Mouse (Mus musculus): ENCODE results near the gene Srp14. TPM values are rescaled to one million over a fixed set of nuclear protein-coding genes. Genes with fewer than 3 reads are reported as not detected.

Srp14 gene
- polyA plus RNA-seq, 1 experiment = 221 TPM

GRCm38 (mm10) chr2:118464450-118464849 lies 15.1 kb downstream of the Srp14 start:
- Histone ChIP-seq H3K27me3 (ENCODE audit: control insufficient read depth, insufficient read depth, low read length) (no peaks in the 10 kb centered on the region), H3K4me1 (ENCODE audit: control insufficient read depth, insufficient read depth, low read length) (no peaks in the 10 kb centered on the region), H3K4me3 (replicated peaks; ENCODE audit: insufficient read depth, low read depth, low read length) (no peak overlapping the region), H3K27ac (ENCODE audit: insufficient read depth, low read length) (no peak overlapping the region)
- no peak for DNase-seq
- 27% methylated on average over 3 of the region's 3 CpGs for WGBS
- no peak for TF ChIP-seq POLR2A (IDR thresholded peaks at IDR 0.05; ENCODE audit: borderline replicate concordance, insufficient read depth, low read length)
- no peak for TF ChIP-seq CTCF (IDR thresholded peaks at IDR 0.05; ENCODE audit: borderline replicate concordance, insufficient read depth, low read depth, low read length)

DNA sequence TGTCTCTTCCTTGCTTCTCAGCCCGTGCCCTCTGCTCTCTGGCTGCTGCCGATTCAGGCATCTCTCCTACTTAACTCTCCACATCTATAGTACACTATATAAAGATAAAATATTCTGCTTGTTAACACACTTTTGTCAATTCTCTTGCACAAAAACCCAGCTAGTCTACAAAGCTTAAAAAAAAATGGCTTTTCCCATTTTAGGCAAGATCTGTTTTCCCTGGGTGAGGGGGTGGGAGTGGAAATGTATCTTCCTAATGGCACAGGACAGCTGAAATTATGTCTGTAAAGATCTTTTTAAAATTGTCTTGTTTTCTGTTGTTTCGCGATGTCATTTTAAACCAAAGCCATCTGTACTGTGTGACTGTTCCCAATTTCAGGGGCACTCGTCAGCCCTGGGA lies 16.0 kb downstream of the Srp14 start:
- no peaks in the 10 kb centered on the region for H3K4me1 ChIP-seq (ENCODE audit: control insufficient read depth, insufficient read depth, low read length)
- H3K27ac ChIP-seq (ENCODE audit: insufficient read depth, low read length) = no peak overlapping the region
- no peak overlapping the region for H3K4me3 ChIP-seq (replicated peaks; ENCODE audit: insufficient read depth, low read depth, low read length)
- H3K27me3 ChIP-seq (ENCODE audit: control insufficient read depth, insufficient read depth, low read length) = no peaks in the 10 kb centered on the region
- 91% methylated on average over 5 of the region's 5 CpGs for WGBS
- DNase-seq = no peak
- TF ChIP-seq CTCF (IDR thresholded peaks at IDR 0.05; ENCODE audit: borderline replicate concordance, insufficient read depth, low read depth, low read length) = no peak
- TF ChIP-seq POLR2A (IDR thresholded peaks at IDR 0.05; ENCODE audit: borderline replicate concordance, insufficient read depth, low read length) = no peak

- Histone ChIP-seq H3K27ac (ENCODE audit: insufficient read depth, low read length) (no peak overlapping the region), H3K4me1 (ENCODE audit: control insufficient read depth, insufficient read depth, low read length) (no peaks in the 10 kb centered on the region), H3K27me3 (ENCODE audit: control insufficient read depth, insufficient read depth, low read length) (no peaks in the 10 kb centered on the region), H3K4me3 (replicated peaks; ENCODE audit: insufficient read depth, low read depth, low read length) (no peak overlapping the region)
- WGBS = 53% methylated on average over 16 of the region's 16 CpGs
- DNase-seq = no peak
- TF ChIP-seq POLR2A (IDR thresholded peaks at IDR 0.05; ENCODE audit: borderline replicate concordance, insufficient read depth, low read length) (no peak), CTCF (IDR thresholded peaks at IDR 0.05; ENCODE audit: borderline replicate concordance, insufficient read depth, low read depth, low read length) (no peak)
Observed at GRCm38 (mm10) chr2:118461480-118462165, 17.9 kb downstream of the Srp14 start.

DNA sequence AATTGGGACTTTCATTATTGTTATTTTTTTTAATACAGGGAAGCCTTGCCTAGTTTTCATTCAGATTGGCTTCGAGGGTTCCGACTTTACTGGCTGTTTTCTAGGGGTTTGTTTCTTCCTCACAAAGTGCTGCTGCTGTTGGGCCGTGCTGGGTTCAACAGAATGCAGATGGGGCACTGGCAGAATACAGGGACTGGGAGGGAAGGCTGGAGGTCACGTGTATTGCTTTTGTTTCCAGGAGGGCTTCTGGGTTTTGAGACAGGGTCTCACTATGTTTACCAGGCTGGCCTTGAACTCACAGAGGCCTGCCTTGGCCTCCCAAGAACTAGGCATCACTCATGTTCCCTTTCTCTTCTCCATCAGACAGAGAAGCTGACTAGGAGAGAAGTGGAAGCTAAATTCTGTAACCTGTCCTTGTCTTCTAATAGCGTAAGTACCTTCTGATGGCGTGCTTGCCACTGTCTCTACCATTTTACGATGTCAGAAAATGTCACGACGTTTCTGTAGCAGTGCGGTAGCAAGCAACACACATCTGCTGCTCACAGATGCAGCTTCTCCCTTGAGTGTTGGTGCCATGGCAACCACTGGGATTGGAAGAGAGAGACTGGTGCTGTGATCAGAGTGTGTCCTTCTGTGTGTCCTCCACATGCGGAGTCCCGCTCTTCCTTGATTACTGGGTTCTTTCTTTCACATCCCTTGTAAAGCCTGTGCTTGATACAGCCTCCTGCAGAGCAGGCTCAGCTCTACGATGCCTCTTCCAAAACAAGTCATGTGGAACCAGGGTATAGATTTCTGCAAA lies 21.8 kb downstream of the Srp14 start:
- 51% methylated on average over 13 of the region's 13 CpGs for WGBS
- Histone ChIP-seq H3K4me3 (replicated peaks; ENCODE audit: insufficient read depth, low read depth, low read length) (no peak overlapping the region), H3K27me3 (ENCODE audit: control insufficient read depth, insufficient read depth, low read length) (no peaks in the 10 kb centered on the region), H3K4me1 (ENCODE audit: control insufficient read depth, insufficient read depth, low read length) (no peaks in the 10 kb centered on the region), H3K27ac (ENCODE audit: insufficient read depth, low read length) (no peak overlapping the region)
- no peak for TF ChIP-seq POLR2A (IDR thresholded peaks at IDR 0.05; ENCODE audit: borderline replicate concordance, insufficient read depth, low read length)
- no peak for TF ChIP-seq CTCF (IDR thresholded peaks at IDR 0.05; ENCODE audit: borderline replicate concordance, insufficient read depth, low read depth, low read length)
- no peak for DNase-seq

GRCm38 (mm10) chr2:118457029-118457428 lies 22.5 kb downstream of the Srp14 start:
- TF ChIP-seq POLR2A (IDR thresholded peaks at IDR 0.05; ENCODE audit: borderline replicate concordance, insufficient read depth, low read length) = no peak
- no peak for TF ChIP-seq CTCF (IDR thresholded peaks at IDR 0.05; ENCODE audit: borderline replicate concordance, insufficient read depth, low read depth, low read length)
- H3K4me3 ChIP-seq (replicated peaks; ENCODE audit: insufficient read depth, low read depth, low read length) = no peak overlapping the region
- WGBS = 91% methylated on average over 3 of the region's 3 CpGs
- H3K27me3 ChIP-seq (ENCODE audit: control insufficient read depth, insufficient read depth, low read length) = no peaks in the 10 kb centered on the region
- DNase-seq = no peak
- H3K4me1 ChIP-seq (ENCODE audit: control insufficient read depth, insufficient read depth, low read length) = no peaks in the 10 kb centered on the region
- no peak overlapping the region for H3K27ac ChIP-seq (ENCODE audit: insufficient read depth, low read length)

DNA sequence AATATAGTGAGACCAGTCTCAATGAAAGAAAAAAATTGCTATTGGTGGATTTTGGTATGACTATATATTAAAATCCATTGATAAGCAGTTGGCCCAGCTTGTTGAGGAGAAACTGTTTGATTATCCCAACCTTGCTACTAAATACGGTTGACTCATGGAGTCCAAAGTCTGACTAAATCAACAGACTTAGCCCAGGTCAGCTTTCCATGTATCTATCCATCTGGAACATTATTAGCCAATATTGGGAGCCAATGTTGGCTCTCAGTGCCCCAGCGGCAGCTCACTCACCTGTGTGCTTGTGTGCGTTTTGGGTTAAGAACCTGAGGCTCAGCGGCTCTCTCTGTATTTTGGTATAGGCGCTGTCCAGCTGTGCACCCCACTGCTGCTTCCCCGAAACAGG lies 28.5 kb downstream of the Srp14 start:
- WGBS = 90% methylated on average over 6 of the region's 6 CpGs
- Histone ChIP-seq H3K4me3 (replicated peaks; ENCODE audit: insufficient read depth, low read depth, low read length) (no peak overlapping the region), H3K4me1 (ENCODE audit: control insufficient read depth, insufficient read depth, low read length) (no peaks in the 10 kb centered on the region), H3K27me3 (ENCODE audit: control insufficient read depth, insufficient read depth, low read length) (no peaks in the 10 kb centered on the region), H3K27ac (ENCODE audit: insufficient read depth, low read length) (no peak overlapping the region)
- TF ChIP-seq CTCF (IDR thresholded peaks at IDR 0.05; ENCODE audit: borderline replicate concordance, insufficient read depth, low read depth, low read length) (no peak), POLR2A (IDR thresholded peaks at IDR 0.05; ENCODE audit: borderline replicate concordance, insufficient read depth, low read length) (no peak)
- DNase-seq = no peak

DNA sequence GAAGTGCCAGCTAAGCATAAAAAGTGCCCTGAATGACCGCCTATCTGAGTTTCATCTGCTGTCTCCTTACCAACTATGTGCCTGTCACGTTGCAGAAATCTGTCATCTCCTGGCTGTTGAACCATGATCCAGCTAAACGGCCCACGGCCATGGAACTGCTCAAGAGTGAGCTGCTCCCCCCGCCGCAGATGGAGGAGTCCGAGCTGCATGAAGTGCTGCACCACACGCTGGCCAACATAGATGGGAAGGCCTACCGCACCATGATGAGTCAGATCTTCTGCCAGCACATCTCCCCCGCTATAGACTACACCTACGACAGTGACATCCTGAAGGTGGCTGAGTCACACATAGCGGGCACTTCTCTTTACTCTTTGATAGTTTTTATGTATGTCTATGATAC lies 31.3 kb downstream of the Srp14 start:
- TF ChIP-seq CTCF (IDR thresholded peaks at IDR 0.05; ENCODE audit: borderline replicate concordance, insufficient read depth, low read depth, low read length) (no peak), POLR2A (IDR thresholded peaks at IDR 0.05; ENCODE audit: borderline replicate concordance, insufficient read depth, low read length) (no peak)
- Histone ChIP-seq H3K27ac (ENCODE audit: insufficient read depth, low read length) (no peak overlapping the region), H3K4me3 (replicated peaks; ENCODE audit: insufficient read depth, low read depth, low read length) (no peak overlapping the region), H3K27me3 (ENCODE audit: control insufficient read depth, insufficient read depth, low read length) (no peaks in the 10 kb centered on the region), H3K4me1 (ENCODE audit: control insufficient read depth, insufficient read depth, low read length) (no peaks in the 10 kb centered on the region)
- DNase-seq = no peak
- 61% methylated on average over 12 of the region's 12 CpGs for WGBS

Measured in cerebellum, adult 2 months (tissue).